In the genomic region with DNA sequence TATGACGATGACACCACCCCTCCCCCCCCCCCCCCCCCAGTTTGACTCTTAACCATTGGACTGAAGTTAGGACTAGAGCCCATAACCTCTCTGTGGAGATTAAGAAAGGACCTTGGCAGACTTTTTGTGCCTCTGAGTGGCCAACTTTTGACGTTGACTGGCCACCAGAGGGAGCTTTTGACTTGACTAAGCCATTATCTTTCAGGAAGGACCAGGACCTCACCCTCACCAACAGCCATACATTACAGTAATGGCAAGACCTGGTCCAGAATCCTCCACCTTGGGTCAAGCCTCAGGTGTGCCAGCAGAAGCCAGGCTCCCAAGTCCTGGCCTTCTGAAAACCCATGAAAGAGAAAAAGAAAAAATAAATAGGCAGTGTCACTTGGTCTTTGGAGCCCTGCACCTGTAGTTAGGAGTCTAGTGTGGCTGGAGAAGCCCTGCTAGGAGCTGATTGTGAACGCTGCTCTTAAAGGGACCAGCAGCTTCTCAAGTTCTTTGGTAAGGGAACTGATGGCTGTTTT, we compare ENCODE assay signal across 9 mouse cellular contexts.
DNase-seq lines count a peak whose midpoint lies in the region; ATAC-seq lines count a peak whose summit lies in the region.
"Had no signal": no experiment of that assay in that cellular context is flagged by ENCODE, and none has a peak within 500 bp of the region (broad histone marks: within the 10 kb centered on the region; RNA-seq: fewer than 3 reads in every experiment).

No protein-coding gene starts in this region.

- H3K4me3 ChIP-seq in liver, embryonic 15.5 days (replicated peaks), result no peak overlapping the region
- H3K4me3 ChIP-seq in hindbrain, embryonic 16.5 days (ENCODE audit: low read length), result no peak overlapping the region
- H3K4me3 ChIP-seq: limb, embryonic 12.5 days had no signal

- H3K4me1 ChIP-seq in liver, embryonic 15.5 days (replicated peaks), result peaks cover 18% of the 10 kb centered on the region
- no peaks in the 10 kb centered on the region for H3K4me1 ChIP-seq in hindbrain, embryonic 16.5 days (ENCODE audit: control insufficient read depth, insufficient read depth, low read depth, low read length)
- H3K4me1 ChIP-seq: limb, embryonic 12.5 days had no signal

- H3K36me3 ChIP-seq in liver, embryonic 15.5 days (replicated peaks), result no peaks in the 10 kb centered on the region
- no peaks in the 10 kb centered on the region for H3K36me3 ChIP-seq in hindbrain, embryonic 16.5 days (ENCODE audit: control insufficient read depth, insufficient read depth, low read length)
- H3K36me3 ChIP-seq: limb, embryonic 12.5 days had no signal

- peak; percentile 28 to 36 for DNase-seq in cerebellum, adult 18-20 months
- no peak for DNase-seq in cerebellum, adult 11-12 months
- peak; percentile 29 for DNase-seq in retina, postnatal 1 day
- no peak for DNase-seq in retina, embryonic 14.5 days (ENCODE audit: low spot score)
- peak; percentile 30 for DNase-seq in gastrocnemius, postnatal 25 days
- DNase-seq in thymus, postnatal 25 days, result peak; percentile 65

- no peaks in the 10 kb centered on the region for H3K27me3 ChIP-seq in liver, embryonic 15.5 days
- H3K27me3 ChIP-seq in hindbrain, embryonic 16.5 days (replicated peaks; ENCODE audit: control insufficient read depth, insufficient read depth, low read length), result no peaks in the 10 kb centered on the region
- H3K27me3 ChIP-seq: limb, embryonic 12.5 days had no signal

- ATAC-seq in liver, embryonic 15.5 days (ENCODE audit: insufficient read depth), result no peak; the same call in 1 of the 2 replicates
- ATAC-seq in hindbrain, embryonic 16.5 days, result no peak

- 0 out of 2 replicates have a peak overlapping the region, but pooled peaks have one; percentile 19 for H3K27ac ChIP-seq in liver, embryonic 15.5 days (replicated peaks)
- H3K27ac ChIP-seq in hindbrain, embryonic 16.5 days (ENCODE audit: low read depth, low read length), result no peak overlapping the region
- H3K27ac ChIP-seq: limb, embryonic 12.5 days had no signal

- WGBS in liver, embryonic 15.5 days (ENCODE audit: insufficient replicate concordance), result 51% methylated on average over 3 of the region's 3 CpGs
- 63% methylated on average over 3 of the region's 3 CpGs for WGBS in hindbrain, embryonic 16.5 days

- no peak overlapping the region for H3K4me2 ChIP-seq in liver, embryonic 15.5 days
- H3K4me2 ChIP-seq in hindbrain, embryonic 16.5 days (ENCODE audit: low read length), result no peak overlapping the region
- H3K4me2 ChIP-seq: limb, embryonic 12.5 days had no signal

- H3K9me3 ChIP-seq in liver, embryonic 15.5 days (replicated peaks), result no peaks in the 10 kb centered on the region
- peaks cover 3% of the 10 kb centered on the region; the same call in 1 of the 2 replicates for H3K9me3 ChIP-seq in hindbrain, embryonic 16.5 days (ENCODE audit: control insufficient read depth, low read length)

- no peak overlapping the region for H3K9ac ChIP-seq in liver, embryonic 15.5 days
- no peak overlapping the region for H3K9ac ChIP-seq in hindbrain, embryonic 16.5 days (ENCODE audit: low read depth, low read length)
- H3K9ac ChIP-seq: limb, embryonic 12.5 days had no signal

Comparison
In these comparisons a context has a peak if more than half of its experiments do, and no peak if none do; other contexts are left out.
1. DNase-seq: peak in cerebellum, adult 18-20 months (2 of 2), retina, postnatal 1 day (single experiment), gastrocnemius, postnatal 25 days (single experiment) and thymus, postnatal 25 days (single experiment); none in cerebellum, adult 11-12 months (single experiment) and retina, embryonic 14.5 days (single experiment).